Mouse (Mus musculus): ENCODE measurements around the gene Cdc42se1. TPM values are rescaled to one million over a fixed set of nuclear protein-coding genes. Genes with fewer than 3 reads are reported as not detected.

Cdc42se1 gene
- total and polyA plus RNA-seq, 3 experiments, result 55.3 to 128 (median 71.1) TPM

- Histone ChIP-seq H3K4me3 (replicated peaks in 1 of 3; ENCODE audit: low read depth in 2 of 3, low read length in 2 of 3, poor library complexity in 1 of 3) (no peak overlapping the region), H3K79me2 (replicated peaks; ENCODE audit: control insufficient read depth, extremely low read depth, insufficient read depth, poor library complexity, severe bottlenecking) (0 out of 2 replicates have a peak, but pooled peaks cover 2% of the 10 kb centered on the region), H3K27ac (ENCODE audit: insufficient read depth, low read depth) (no peak overlapping the region), H3K36me3 (replicated peaks in 1 of 2; ENCODE audit: control insufficient read depth in 1 of 2, insufficient read depth in 1 of 2, low read length in 1 of 2) (peaks cover 4 to 14% of the 10 kb centered on the region in 2 experiments), H3K9me3 (replicated peaks; ENCODE audit: low read length) (no peaks in the 10 kb centered on the region), H3K27me3 (replicated peaks) (no peaks in the 10 kb centered on the region), H3K4me2 (ENCODE audit: insufficient read depth, low read depth, poor library complexity, severe bottlenecking) (no peak overlapping the region), H3K9ac (ENCODE audit: insufficient read depth, low read depth) (no peak overlapping the region), H3K4me1 (ENCODE audit: control insufficient read depth in 1 of 2, insufficient read depth in 2 of 2) (peaks cover 0 to 16% of the 10 kb centered on the region in 2 experiments; a peak in 2 of 4 replicates)
- in situ Hi-C loops (cut with MboI; ENCODE audit: low pct_ligation_motif_present, low pct_unique_long_range_greater_than_20kb, low sequenced_read_pairs), result no loop called here
- dilution Hi-C loops (cut with MboI; ENCODE audit: extremely low pct_ligation_motif_present, extremely low pct_unique_long_range_greater_than_20kb, low sequenced_read_pairs), result no loop called here
- TF ChIP-seq RAD21 (IDR thresholded peaks at IDR 0.05; ENCODE audit: low read depth, low read length) (no peak), CHD1 (IDR thresholded peaks at IDR 0.05; ENCODE audit: low read depth, low read length) (no peak), PAX5 (IDR thresholded peaks at IDR 0.05; ENCODE audit: low read length) (no peak), NRF1 (IDR thresholded peaks at IDR 0.05; ENCODE audit: low read depth, low read length) (no peak), POLR2A (IDR thresholded peaks at IDR 0.05; ENCODE audit: low read depth, low read length) (no peak), NELFE (IDR thresholded peaks at IDR 0.05; ENCODE audit: low read depth, low read length) (no peak), TBP (conservative IDR thresholded peaks at IDR 0.05; ENCODE audit: low read depth, low read length) (no peak), ZC3H11A (IDR thresholded peaks at IDR 0.05; ENCODE audit: low read depth, low read length) (no peak), UBTF (IDR thresholded peaks at IDR 0.05; ENCODE audit: low read depth, low read length) (no peak), TCF12 (IDR thresholded peaks at IDR 0.05; ENCODE audit: low read depth, low read length) (no peak), MAX (IDR thresholded peaks at IDR 0.05; ENCODE audit: low read length) (no peak), USF1 (IDR thresholded peaks at IDR 0.05; ENCODE audit: low read depth, low read length) (no peak), CHD2 (IDR thresholded peaks at IDR 0.05; ENCODE audit: low read length) (no peak), JUND (conservative IDR thresholded peaks at IDR 0.05; ENCODE audit: low read depth, low read length) (no peak), BHLHE40 (IDR thresholded peaks at IDR 0.05; ENCODE audit: low read depth, low read length) (no peak), GABPA (IDR thresholded peaks at IDR 0.05; ENCODE audit: insufficient replicate concordance, low read depth, low read length) (no peak)
- DNase-seq (ENCODE audit: extremely low read depth), result no peak
Observed at GRCm38 (mm10) chr3:95284501-95285281, 56.2 kb downstream of the Cdc42se1 start.

GRCm38 (mm10) chr3:95285390-95285789, 56.9 kb downstream of the Cdc42se1 start:
- no peaks in the 10 kb centered on the region for H3K9me3 ChIP-seq (replicated peaks; ENCODE audit: low read length)
- no peak overlapping the region for H3K27ac ChIP-seq (ENCODE audit: insufficient read depth, low read depth)
- in situ Hi-C loops (cut with MboI; ENCODE audit: low pct_ligation_motif_present, low pct_unique_long_range_greater_than_20kb, low sequenced_read_pairs) (no loop called here), dilution Hi-C loops (cut with MboI; ENCODE audit: extremely low pct_ligation_motif_present, extremely low pct_unique_long_range_greater_than_20kb, low sequenced_read_pairs) (no loop called here)
- TF ChIP-seq PAX5 (IDR thresholded peaks at IDR 0.05; ENCODE audit: low read length) (no peak), TCF12 (IDR thresholded peaks at IDR 0.05; ENCODE audit: low read depth, low read length) (no peak), JUND (conservative IDR thresholded peaks at IDR 0.05; ENCODE audit: low read depth, low read length) (no peak), E2F4 (IDR thresholded peaks at IDR 0.05; ENCODE audit: insufficient replicate concordance, low read depth, low read length) (no peak), UBTF (IDR thresholded peaks at IDR 0.05; ENCODE audit: low read depth, low read length) (no peak), IRF4 (IDR thresholded peaks at IDR 0.05; ENCODE audit: low read depth, low read length) (no peak), POLR2A (IDR thresholded peaks at IDR 0.05; ENCODE audit: low read depth, low read length) (no peak), NELFE (IDR thresholded peaks at IDR 0.05; ENCODE audit: low read depth, low read length) (no peak), ZNF384 (IDR thresholded peaks at IDR 0.05; ENCODE audit: low read depth, low read length) (no peak), CTCF (conservative IDR thresholded peaks at IDR 0.05 in 1 of 2, IDR thresholded peaks at IDR 0.05 in 1 of 2; ENCODE audit: low read depth in 2 of 2, low read length in 2 of 2) (no peak), JUN (IDR thresholded peaks at IDR 0.05; ENCODE audit: insufficient read depth, low read depth, low read length) (no peak), ZC3H11A (IDR thresholded peaks at IDR 0.05; ENCODE audit: low read depth, low read length) (no peak), MAFK (IDR thresholded peaks at IDR 0.05; ENCODE audit: insufficient replicate concordance, low read length) (no peak), ELF1 (IDR thresholded peaks at IDR 0.05; ENCODE audit: low read depth, low read length) (no peak), MAX (IDR thresholded peaks at IDR 0.05; ENCODE audit: low read length) (no peak), RAD21 (IDR thresholded peaks at IDR 0.05; ENCODE audit: low read depth, low read length) (no peak), MAZ (IDR thresholded peaks at IDR 0.05; ENCODE audit: low read depth, low read length) (no peak), NRF1 (IDR thresholded peaks at IDR 0.05; ENCODE audit: low read depth, low read length) (no peak), EP300 (IDR thresholded peaks at IDR 0.05; ENCODE audit: low read length) (no peak), MXI1 (IDR thresholded peaks at IDR 0.05; ENCODE audit: low read depth, low read length) (no peak)
- 0 out of 2 replicates have a peak, but pooled peaks cover 2% of the 10 kb centered on the region for H3K79me2 ChIP-seq (replicated peaks; ENCODE audit: control insufficient read depth, extremely low read depth, insufficient read depth, poor library complexity, severe bottlenecking)
- H3K4me3 ChIP-seq (replicated peaks in 1 of 3; ENCODE audit: low read depth in 2 of 3, low read length in 2 of 3, poor library complexity in 1 of 3), result no peak overlapping the region
- H3K4me2 ChIP-seq (ENCODE audit: insufficient read depth, low read depth, poor library complexity, severe bottlenecking), result no peak overlapping the region
- DNase-seq (ENCODE audit: extremely low read depth), result no peak
- H3K9ac ChIP-seq (ENCODE audit: insufficient read depth, low read depth), result no peak overlapping the region
- no peaks in the 10 kb centered on the region for H3K27me3 ChIP-seq (replicated peaks)
- peaks cover 4 to 17% of the 10 kb centered on the region in 2 experiments for H3K36me3 ChIP-seq (replicated peaks in 1 of 2; ENCODE audit: control insufficient read depth in 1 of 2, insufficient read depth in 1 of 2, low read length in 1 of 2)
- peaks cover 0 to 13% of the 10 kb centered on the region in 2 experiments; a peak in 2 of 4 replicates for H3K4me1 ChIP-seq (ENCODE audit: control insufficient read depth in 1 of 2, insufficient read depth in 2 of 2)
